Mouse (Mus musculus) gastrocnemius, adult 18-20 months (tissue): ENCODE results near the gene Borcs5. TPM values are rescaled to one million over a fixed set of nuclear protein-coding genes. Genes with fewer than 3 reads are reported as not detected.

Experiments used
- DNase-seq: peaks from one replicate; pipeline ENCODE4 v3.0.0; 2021; ENCODE audit warnings: low spot score
- total RNA-seq, 2 experiments: library from RNA; stranded (reverse); gene quantifications; 2 replicates each; pipeline ENCODE4 v1.2.3; 2021

Gene Borcs5
- total RNA-seq, 2 experiments from 2014 or later: 17.2 to 17.5 TPM

GRCm38 (mm10) chr6:134756058-134756457 is 116.7 kb downstream of the Borcs5 start:
- no peak for DNase-seq

Other genes starting within 250 kb of the Borcs5 start
- gene Bcl2l14, start 243.2 kb upstream of the Borcs5 start, total RNA-seq: not detected
- 10 to 100 TPM; 39.3 to 39.7 TPM for gene Lrp6, start 72.5 kb upstream of the Borcs5 start, total RNA-seq
- under 1 TPM; 0.82 to 0.90 TPM for gene Mansc1, start 7.0 kb upstream of the Borcs5 start, total RNA-seq
- 10 to 100 TPM; 12.2 to 16.7 TPM for gene Dusp16, start 153.1 kb downstream of the Borcs5 start, total RNA-seq
- gene Crebl2, start 190.6 kb downstream of the Borcs5 start, total RNA-seq: 10 to 100 TPM; 12.4 to 14.2 TPM